Mouse (Mus musculus): ENCODE measurements around the gene Commd2.

Gene Commd2

DNA sequence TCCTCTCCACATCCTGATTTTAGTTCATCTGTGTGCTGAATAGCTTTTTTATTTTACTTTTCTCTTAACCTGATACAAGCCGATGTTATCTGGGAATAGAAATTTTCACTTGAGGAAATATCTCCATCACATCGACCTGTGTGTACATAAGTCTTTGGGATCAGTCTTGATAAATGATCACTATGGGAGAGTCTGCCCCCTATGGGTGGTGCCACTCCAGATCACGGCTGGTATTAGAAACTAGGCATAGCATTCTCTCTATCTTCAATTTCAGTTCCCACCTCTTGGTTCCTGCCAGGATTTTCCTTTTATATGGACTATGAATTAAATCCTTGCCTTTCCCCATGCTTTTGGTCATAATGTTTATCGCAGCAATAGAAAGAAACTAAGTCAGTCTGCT lies 31.8 kb downstream of the Commd2 start:
- in situ Hi-C loops (cut with MboI) = no loop called here

DNA sequence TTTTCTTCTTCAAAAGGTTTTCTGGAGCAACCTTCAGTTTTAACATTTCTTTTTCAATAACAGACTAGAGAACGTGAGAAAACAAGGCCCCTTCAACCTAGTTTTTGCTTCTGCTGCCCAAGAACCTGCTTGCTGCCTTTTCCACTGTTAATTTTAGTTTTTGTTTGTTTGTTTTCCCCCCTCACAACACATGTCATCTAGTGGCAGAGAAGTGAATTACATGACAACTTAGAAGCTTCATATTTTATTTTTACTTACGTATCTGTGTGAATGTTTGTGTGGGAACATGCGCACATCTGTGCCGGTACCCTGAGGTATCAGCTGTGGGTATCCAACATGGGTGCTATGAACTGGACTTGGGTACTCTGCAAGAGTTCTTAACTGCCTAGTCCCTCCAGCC lies 35.9 kb downstream of the Commd2 start:
- in situ Hi-C loops (cut with MboI) = no loop called here

DNA sequence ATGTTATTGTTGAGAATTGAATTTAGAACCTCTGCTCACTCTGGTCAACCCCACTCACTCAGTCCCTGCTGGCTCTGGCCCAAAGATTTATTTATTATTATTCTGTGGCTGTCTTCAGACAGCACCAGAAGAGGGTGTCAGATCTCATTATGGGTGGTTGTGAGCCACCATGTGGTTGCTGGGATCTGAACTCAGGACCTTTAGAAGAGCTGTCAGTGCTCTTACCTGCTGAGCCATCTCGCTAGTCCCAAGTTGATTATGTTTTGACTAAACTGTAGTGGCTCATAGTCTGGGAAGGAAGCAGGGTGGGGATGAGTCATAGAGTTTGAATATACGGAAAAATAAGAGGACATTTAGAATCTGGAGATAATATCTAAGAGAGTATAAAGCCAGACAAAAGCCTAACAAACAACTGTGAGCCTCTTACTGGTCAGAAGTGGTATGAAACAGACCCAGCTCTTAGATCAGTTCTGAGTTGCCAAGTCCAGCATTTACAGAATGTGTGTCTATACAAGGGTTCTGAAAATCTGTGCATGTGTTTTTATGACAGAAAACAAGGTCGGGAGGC lies 39.0 kb downstream of the Commd2 start:
- in situ Hi-C loops (cut with MboI) = no loop called here

DNA sequence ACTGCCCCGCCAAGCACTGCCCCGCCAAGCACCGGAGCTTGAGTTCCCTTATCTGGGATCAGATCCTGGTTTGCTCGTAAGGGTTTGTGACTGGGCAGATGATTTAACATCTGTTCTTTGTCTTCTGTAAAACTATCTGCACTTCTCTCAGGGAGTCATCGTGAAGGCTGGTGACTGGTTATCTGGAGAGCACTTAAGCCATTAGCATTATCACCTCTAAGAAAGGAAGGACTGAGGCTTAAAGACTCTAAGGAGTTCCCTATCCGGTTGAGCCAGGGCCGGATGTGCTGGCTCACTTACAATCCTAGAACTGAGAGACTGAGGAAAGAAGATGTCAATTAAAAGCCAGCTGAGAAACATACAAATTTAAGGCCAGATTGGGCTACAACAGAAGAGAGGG lies 39.7 kb downstream of the Commd2 start:
- in situ Hi-C loops (cut with MboI) = no loop called here

DNA sequence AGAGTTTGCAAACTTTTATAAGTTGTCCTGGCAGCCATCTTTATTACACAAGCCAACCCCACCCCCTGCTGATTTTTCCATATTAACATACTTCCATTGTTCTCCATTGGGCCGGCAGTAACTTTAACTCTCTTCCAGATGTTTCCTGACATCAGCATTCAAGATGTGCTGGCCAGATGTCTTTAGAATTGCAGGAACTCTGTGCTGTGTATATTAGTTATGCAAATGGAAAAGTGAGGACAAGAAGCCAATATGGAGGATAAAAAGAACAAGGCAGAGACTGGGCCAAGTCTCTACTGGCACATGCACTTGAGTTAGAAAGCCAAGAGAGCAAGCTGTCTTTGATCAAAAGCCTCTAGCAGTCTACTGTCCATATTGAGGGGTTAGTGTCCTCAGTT lies 46.9 kb downstream of the Commd2 start:
- in situ Hi-C loops (cut with MboI) = no loop called here

DNA sequence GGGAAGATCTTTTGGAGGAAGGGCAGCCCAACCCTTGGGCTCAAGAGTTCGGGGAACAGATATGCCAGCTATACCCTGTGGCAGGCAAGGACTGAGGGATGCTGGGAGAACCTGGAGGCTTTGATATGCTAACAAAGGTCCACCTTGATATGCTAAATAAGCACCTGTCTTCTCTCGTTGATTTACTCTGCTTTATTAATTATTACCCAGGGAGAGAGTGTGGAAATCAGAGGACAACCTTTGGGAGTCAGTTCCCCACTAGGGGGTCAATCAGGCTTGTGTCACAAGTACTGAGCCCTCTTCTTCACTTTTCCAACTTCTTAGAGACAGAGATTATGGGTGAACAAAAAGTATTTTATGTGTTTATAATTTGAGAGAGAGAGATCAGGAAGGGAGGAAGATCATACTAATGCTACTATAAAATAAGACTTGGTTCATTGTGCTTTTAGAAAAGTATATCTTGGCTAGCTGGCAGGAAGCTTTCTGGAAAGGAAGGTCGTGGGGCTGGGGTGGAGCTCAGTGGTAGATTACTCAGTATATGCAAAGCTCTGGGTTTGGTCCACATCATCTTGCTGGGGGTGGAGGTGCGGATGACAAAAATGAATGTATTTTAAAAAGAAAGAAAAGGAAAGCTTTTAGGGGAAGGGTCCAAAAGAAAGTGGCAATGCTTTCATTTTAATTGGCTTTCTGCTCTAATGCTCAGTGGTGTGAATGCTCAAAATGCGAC lies 47.5 kb downstream of the Commd2 start:
- in situ Hi-C loops (cut with MboI) = no loop called here

DNA sequence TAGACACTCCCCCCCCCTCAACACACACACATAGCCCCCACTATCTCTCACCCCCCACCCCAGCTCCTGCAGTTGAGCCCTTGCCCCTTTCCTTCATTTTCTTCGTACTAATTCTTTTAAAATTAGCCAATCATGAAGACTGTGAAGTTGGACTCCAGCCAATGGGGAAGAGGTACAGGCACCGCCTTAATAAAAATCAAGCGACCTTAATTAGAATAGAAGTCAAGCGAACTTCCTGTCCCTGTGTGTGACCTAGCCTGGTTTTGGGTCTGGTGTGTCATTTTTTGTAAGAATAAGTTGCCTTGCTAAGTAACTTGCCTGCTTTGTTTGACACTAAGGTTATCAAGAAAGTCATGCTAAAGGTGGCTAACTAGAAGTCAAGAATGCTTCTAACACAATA lies 48.9 kb downstream of the Commd2 start:
- in situ Hi-C loops (cut with MboI) = no loop called here

DNA sequence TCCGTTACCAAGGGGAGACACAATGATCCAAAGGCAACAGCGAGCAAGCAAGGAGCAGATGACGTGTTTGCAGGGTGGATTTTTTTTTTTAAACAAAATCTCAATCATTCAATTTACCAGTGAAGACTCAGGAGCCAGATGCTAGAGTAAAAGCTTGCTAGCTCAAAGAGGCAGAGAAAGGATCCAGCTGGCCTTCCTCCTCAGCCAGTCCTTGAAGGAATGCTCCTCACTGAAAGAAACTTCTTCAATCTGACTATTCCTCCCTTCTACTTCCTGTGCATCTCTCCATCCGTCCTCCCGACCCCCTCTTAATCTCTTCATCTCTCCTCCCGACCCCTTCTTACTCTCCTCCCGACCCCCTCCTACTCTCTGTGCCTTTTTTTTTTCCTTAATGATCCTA lies 54.9 kb downstream of the Commd2 start:
- in situ Hi-C loops (cut with MboI) = no loop called here

DNA sequence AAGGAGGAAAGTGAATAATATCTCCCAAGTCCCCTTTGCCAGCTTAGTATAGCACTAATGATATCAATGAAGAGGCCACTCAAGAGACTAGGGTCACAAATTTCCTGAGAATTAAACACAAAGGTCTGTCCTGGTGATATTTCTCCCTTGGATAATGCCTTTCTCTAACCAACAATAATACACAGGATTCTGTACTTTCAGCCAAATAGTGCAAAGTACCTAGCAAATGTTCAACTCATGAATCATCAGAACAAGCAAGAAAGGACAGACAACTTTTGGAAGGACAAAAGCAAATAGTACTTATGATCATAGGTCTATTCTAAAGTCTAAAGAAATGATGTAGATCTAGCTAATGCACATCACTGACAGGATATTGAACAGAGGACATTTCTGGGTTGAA lies 56.0 kb downstream of the Commd2 start:
- in situ Hi-C loops (cut with MboI) = no loop called here

Measured in mature B cell (primary cell).